Mouse (Mus musculus) thymus, adult 2 months (tissue): ENCODE measurements around the gene Gm20388.

Source experiments
- CTCF ChIP-seq: fragments of 200-500 bp; IDR thresholded peaks from 2 replicates; pipeline ENCODE4 v1.5.1; 2012; ENCODE audit warnings: mild to moderate bottlenecking, control low read depth, low read length, moderate library complexity, borderline replicate concordance; ENCODE audit not compliant: control insufficient read depth, poor library complexity, insufficient read depth; ENCODE audit errors: extremely low read depth
- POLR2A ChIP-seq: fragments of 200-500 bp; IDR thresholded peaks from 2 replicates; pipeline ENCODE4 v1.6.1; 2012; ENCODE audit warnings: mild to moderate bottlenecking, low read length, control low read depth, moderate library complexity; ENCODE audit not compliant: control insufficient read depth, poor library complexity, insufficient read depth; ENCODE audit errors: extremely low read depth

DNA sequence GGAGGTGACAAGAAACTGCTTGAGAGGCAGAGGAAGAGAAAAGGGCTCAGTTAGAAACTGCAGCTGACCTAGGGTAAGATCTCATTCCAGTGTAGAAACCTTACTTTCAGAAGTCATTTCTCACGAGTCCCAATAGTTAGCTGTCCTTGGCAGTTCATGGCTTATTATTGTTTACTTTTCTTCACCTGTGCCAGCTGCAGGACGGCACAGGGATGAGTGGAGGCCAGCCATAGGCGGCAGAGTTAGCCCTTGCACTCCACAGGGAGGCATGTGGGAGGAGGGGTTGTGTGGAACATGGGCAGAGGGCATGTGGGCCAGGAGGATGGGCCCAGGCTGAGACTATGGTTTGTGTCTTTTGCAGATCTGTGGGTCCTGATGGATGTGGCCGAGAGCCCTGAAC lies 2472.4 kb downstream of the Gm20388 start:
- TF ChIP-seq POLR2A = no peak
- no peak for TF ChIP-seq CTCF
